Mouse (Mus musculus): ENCODE results near the gene U2af2.

- TF ChIP-seq CTCF (IDR thresholded peaks at IDR 0.05) (no peak), EP300 (IDR thresholded peaks at IDR 0.05) (no peak)
These were observed 41.3 kb upstream of the U2af2 start for GRCm38 (mm10) chr7:5020685-5021084.
